Mouse (Mus musculus): Measurements from ENCODE around the gene AC131692.1.

The AC131692.1 gene

GRCm38 (mm10) chr19:6094119-6094518 is at the start of gene AC131692.1:
Gene AC131692.1 (plus strand): TSS chr19:6094419.
- DNase-seq (ENCODE audit: inconsistent age in 2 of 2, low spot score in 1 of 2) = no peak

DNA sequence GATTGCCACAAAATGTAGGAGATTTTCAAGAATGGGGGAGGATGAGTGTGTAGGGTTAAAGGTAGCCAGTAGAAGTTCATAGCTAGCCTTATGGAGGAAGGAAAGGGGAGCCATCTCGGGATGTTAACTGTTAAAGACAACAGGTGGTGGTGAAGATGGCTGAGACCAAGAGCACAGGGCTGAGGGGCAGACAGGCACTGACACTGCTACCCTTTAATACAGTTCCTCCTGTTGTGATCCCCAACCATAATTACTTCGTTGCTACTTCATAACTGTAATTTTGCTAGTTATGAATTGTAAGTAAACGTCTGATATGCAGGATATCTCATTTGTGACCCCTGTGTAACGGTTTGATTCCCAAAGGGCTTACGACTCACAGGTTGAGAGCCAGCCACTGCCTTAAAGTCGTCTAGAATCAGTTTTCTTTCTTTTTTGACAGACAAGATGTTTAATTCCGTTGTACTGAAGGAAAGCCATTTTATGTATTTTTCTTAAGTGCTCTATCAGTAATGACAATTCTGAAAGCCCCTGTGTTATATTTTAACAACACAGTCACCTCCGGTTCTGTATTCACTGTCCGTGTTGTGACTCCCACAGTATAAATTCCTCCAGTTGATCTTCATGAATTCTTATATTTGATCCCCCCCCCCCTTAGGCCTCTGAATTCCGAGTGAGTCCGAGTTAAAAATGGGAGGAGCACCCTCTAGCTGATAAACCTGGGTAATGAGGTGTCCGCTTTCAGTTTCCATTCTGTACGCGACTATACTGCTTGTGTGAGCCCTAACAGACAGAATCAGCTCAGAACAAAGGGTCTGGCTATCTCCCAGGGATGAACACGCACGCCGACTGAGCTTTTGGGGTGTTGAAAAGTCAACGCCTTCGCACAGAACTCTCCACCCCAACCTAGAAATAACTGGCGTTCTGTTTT is 48.6 kb upstream of the AC131692.1 start:
- DNase-seq (ENCODE audit: inconsistent age in 2 of 2, low spot score in 1 of 2) = peak in 1 of 2 experiments; percentile 54

DNA sequence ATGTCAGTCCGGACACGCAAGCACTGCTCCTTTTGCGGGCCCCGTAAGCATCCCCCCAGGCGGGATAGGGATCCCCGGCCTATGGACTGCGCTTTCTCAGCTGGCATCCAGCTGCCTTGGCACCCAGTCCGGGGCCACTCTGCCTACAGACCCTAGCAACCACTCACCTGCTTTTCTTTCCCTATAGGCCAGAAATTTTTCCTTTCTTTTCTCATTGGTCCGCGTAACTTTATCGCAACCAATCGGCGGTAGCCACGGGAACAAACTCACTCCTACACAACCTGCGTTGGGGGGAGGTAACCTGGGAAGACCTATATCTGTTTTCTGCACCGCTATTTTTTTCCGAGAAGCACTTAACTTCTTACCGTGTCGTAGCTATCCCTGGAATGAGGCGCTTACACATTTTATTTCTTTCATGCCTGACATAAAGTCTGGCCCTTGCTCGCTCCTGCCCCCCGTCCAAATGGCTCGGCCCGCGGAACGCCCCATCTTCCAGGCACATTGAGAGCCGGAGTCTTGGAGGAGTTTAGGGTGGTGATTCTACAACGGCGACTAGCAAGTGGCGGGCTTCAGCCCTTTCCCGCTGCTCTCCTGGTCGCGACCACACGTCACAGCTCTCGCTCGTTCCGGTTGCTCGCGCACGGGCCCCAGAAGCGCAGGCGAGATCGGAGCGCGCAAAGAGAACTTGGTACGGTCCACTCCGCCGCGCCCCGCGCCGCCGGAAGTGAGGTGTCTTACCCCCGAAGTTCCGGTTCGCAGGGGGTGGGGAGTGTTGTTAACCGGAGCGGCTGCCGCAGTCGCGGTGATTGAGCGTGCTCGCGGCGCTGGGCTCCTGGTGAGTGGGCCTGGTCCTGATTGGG is 47.7 kb upstream of the AC131692.1 start, which contains the start of gene Syvn1:
Gene Syvn1 (plus strand): TSS at position 283 of the 860 bp plus-strand sequence.
- peak; percentile 93 to 97 for DNase-seq (ENCODE audit: inconsistent age in 2 of 2, low spot score in 1 of 2)

DNA sequence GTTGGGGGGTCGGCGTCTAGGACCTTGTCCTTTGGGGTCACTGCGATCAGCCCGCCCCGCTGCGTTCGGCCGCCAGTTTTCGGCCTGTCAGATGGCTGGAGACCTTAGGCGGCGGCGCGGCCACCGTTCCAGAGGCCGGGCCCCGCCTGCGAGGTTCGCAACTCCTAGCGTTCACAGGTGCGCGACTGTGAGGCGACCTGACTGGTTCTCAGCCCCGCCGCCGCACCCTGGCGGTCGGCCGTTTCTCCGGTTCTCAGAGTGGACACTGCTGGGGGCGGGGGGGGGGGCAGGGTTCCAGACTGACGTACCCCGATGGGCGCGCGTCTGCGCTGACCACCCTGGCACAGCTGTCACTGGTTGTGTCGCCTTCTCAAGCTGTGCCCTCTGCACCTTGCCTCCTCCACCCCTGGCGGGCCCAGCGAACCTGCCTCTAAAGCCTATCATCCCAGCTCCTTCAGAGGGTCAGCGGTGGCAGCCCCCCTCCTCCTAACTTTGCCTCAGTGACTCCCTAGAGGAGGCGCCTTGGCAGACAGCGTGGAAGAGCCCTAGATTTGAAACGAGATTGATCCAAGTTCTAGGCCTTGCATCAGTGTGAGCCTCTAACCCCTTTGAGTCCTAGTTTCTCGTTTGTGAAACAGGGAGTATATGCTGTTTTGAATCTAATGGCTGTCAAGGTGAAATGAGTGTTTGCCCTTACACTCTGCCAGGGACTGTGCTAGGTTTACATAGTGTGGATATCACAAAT is 46.9 kb upstream of the AC131692.1 start:
- DNase-seq (ENCODE audit: inconsistent age in 2 of 2, low spot score in 1 of 2) = peak in 1 of 2 experiments; percentile 68

DNA sequence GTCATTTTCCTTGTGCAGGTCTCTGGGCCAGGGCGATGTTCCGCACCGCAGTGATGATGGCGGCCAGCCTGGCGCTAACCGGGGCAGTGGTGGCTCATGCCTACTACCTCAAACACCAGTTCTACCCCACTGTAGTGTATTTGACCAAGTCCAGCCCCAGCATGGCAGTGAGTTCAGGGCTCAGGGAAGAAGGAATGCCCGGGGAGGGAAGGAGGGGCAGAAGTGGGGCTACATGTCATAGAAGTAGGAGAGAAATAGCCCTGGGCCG is 46.4 kb upstream of the AC131692.1 start:
- DNase-seq (ENCODE audit: inconsistent age in 2 of 2, low spot score in 1 of 2) = peak in 1 of 2 experiments; percentile 65

DNA sequence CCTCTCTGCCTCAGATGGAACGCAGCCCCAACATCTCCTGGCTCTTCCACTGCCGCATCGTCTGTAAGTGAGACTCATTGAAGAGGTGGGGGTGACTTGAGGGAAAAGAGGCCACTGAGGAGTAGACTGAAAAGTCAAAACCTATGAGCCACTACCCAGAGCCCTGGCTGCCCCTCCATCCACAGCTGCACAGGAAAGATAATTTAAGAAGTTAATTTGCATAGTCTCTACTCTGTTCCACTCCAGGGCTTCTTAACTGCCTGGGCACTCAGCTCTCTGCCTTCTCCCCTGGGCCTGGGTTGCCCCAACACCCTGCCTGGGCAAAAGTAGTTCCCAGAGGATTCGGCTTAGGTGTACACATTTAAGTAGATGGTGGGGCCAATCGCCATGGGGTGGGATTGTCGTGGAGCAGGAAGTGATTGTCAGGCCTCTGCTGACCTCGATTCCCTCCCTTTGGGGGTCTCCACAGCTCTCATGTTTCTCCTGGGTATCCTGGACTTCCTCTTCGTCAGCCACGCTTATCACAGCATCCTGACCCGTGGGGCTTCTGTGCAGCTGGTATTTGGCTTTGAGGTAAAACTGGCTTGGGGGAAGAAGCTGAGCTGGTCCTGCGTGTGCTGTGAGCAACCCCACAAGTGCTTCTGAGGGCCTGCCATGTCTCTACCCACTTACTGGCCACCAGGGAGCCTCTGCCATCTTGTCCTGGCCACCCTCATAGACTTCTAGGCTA is 45.4 kb upstream of the AC131692.1 start:
- peak in 1 of 2 experiments; percentile 39 for DNase-seq (ENCODE audit: inconsistent age in 2 of 2, low spot score in 1 of 2)

- peak in 1 of 2 experiments; percentile 72 for DNase-seq (ENCODE audit: inconsistent age in 2 of 2, low spot score in 1 of 2)
These were observed 41.7 kb upstream of the AC131692.1 start for GRCm38 (mm10) chr19:6052516-6052915.

- DNase-seq (ENCODE audit: inconsistent age in 2 of 2, low spot score in 1 of 2) = peak in 1 of 2 experiments; percentile 40
These were observed 39.9 kb upstream of the AC131692.1 start for GRCm38 (mm10) chr19:6054296-6054695.

DNA sequence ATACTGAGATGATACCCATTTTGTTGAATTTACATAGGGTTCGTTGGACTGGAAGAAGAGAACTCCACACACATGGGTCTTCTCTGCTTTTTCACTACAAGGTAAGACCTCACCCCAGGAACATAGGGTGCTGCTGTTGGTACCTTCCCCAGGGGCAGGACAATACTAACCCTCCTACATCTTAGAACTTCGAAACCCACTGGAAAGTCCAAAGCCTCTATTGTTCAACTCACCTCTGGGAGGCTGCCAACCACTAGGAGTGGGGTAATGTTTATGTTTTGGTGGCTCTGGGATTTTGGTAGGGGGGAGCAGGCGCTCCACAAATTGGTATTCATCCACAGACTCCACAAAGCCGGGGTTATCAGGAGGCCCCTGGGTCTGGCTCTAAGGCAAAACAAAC is 37.5 kb upstream of the AC131692.1 start:
- no peak for DNase-seq (ENCODE audit: inconsistent age in 2 of 2, low spot score in 1 of 2)

GRCm38 (mm10) chr19:6057313-6058096 is 36.7 kb upstream of the AC131692.1 start, which contains the start of the genes Mrpl49 and Fau:
Gene Mrpl49 (minus strand): TSS chr19:6057785.
Gene Fau (plus strand): TSS chr19:6057844.
- peak; percentile 99 to 100 for DNase-seq (ENCODE audit: inconsistent age in 2 of 2, low spot score in 1 of 2)

- peak in 1 of 2 experiments; percentile 62 for DNase-seq (ENCODE audit: inconsistent age in 2 of 2, low spot score in 1 of 2)
These were observed 35.7 kb upstream of the AC131692.1 start for GRCm38 (mm10) chr19:6058513-6058912.

- DNase-seq (ENCODE audit: inconsistent age in 2 of 2, low spot score in 1 of 2) = no peak
These were observed 35.3 kb upstream of the AC131692.1 start for GRCm38 (mm10) chr19:6058966-6059365.

DNA sequence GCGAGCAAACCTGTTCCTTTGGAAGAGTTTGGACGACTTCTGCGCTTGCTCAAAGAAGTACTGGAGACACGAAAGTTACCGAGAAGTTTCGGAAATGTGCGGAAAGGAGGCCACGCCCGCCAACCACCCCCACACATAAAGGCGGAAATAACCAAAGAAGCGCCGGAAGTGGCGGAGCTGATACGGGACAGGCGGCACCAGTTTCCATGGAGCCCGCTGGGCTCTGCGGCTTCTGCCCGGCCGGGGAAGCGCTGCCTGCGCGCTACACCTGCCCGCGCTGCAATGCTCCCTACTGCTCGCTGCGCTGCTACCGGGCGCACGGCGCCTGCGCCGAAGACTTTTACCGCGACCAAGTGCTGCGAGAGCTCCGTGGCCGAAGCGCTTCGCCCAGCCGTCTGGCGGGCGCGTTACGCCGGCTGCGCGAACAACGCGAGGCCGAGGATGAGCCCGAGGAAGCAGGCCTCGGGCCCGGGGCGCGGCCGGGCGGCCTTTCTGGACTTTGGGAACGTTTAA is 33.1 kb upstream of the AC131692.1 start, which contains the start of gene Znhit2:
Gene Znhit2 (plus strand): TSS at position 172 of the 513 bp plus-strand sequence.
- peak; percentile 96 to 98 for DNase-seq (ENCODE audit: inconsistent age in 2 of 2, low spot score in 1 of 2)

DNA sequence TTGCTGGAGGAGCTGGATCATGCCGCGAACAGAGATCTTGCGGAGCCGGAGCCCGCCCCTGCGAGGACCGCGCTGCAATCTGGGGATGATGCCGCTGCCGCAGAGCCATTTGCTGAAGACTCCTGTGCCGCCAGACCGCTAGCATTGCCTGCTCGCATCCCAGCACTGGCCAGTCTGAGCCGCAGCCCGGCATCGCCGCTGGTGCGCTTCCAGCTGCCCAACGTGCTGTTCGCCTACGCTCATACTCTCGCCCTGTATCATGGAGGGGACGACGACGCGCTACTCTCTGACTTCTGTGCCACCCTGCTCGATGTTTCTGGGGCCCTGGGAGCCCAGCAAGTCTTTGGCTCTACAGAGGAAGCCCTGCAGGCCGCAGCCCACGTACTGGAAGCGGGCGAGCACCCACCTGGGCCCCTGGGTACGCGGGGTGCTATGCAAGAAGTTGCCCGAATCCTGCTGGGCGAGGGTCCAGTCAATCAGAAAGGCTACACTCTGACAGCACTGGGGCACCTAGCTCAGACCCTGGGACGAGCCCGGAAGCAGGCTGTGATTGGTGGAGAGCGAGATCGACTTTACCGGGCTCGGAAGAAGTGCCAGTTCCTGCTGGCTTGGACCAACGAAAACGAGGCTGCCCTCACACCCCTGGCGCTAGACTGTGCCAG is 32.4 kb upstream of the AC131692.1 start:
- DNase-seq (ENCODE audit: inconsistent age in 2 of 2, low spot score in 1 of 2) = peak in 1 of 2 experiments; percentile 80

DNA sequence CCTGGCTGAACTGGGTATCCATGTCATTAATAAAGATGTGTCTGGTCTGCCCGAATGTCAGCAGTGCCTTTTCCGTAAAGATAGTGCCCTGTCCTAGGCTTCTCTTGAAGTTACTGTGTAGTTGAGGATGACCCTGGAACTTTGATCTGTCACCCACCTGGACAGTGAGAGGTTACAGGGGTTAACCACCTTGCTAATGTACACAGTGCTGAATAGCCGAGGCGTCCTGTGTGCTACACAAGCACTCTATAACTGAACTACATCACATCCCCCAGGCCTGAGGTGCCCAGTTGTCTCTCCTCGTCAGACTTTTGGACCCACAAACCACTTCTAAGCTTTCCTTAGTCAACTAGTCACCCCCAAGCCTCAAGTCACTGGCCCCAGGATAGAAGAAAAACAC is 31.8 kb upstream of the AC131692.1 start:
- no peak for DNase-seq (ENCODE audit: inconsistent age in 2 of 2, low spot score in 1 of 2)

DNA sequence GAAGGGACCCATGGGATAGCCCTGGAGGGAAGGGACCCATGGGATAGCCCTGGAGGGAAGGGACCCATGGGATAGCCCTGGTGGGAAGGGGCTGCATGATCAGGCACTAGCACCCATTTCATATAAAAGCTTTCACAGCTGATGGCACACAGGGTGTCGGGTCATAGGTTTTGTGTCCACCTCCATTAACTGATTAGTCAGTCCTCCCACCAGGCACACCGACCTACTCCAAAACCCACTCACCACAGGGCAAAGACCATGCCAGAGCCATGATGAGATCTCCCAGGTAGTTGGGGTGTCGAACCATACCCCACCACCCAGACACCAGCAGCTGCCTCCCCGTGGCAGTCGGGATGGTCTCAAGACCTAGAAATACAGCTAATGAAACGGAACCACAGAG is 31.1 kb upstream of the AC131692.1 start:
- DNase-seq (ENCODE audit: inconsistent age in 2 of 2, low spot score in 1 of 2) = no peak

DNA sequence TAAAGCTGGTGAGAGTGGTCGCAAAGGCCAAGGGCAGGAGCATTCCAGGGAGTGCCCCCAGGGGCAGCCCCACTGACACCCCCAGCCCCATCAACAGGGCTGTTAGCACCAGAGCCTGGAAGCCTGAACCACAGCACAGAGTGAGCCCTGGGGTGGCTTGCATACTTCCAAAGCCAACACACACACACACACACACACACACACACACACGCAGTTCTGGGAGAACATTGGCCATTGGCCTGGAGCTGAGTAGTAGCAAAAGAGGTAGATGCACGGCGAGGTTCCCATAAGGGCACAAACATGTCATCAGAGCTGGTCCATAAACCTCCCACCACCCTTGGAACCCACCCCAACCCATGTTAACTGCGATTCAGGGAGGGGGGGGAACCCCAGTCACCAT is 27.6 kb upstream of the AC131692.1 start:
- no peak for DNase-seq (ENCODE audit: inconsistent age in 2 of 2, low spot score in 1 of 2)

GRCm38 (mm10) chr19:6067011-6067723 is 27.1 kb upstream of the AC131692.1 start:
- DNase-seq (ENCODE audit: inconsistent age in 2 of 2, low spot score in 1 of 2) = peak; percentile 85 to 93

Data from adrenal gland, adult (tissue).